Mouse (Mus musculus) gastrocnemius, adult 18-20 months (tissue): ENCODE measurements around the gene Tfip11. TPM values are rescaled to one million over a fixed set of nuclear protein-coding genes. Genes with fewer than 3 reads are reported as not detected.
"Not testable (repeated sequence)": the region's sequence is repeated elsewhere in the genome, so short reads cannot be mapped to it uniquely, and the experiment has no call there.

Experiments used
- DNase-seq: peaks from one replicate; pipeline ENCODE4 v3.0.0; 2021; ENCODE audit warnings: low spot score
- total RNA-seq, 2 experiments: library from RNA; stranded (reverse); gene quantifications; 2 replicates each; pipeline ENCODE4 v1.2.3; 2021

Tfip11 gene
- total RNA-seq, 2 experiments from 2014 or later, result 13.0 to 13.2 TPM

GRCm38 (mm10) chr5:112289819-112290535 is 36.2 kb upstream of the Tfip11 start:
- DNase-seq, result peak; percentile 88

GRCm38 (mm10) chr5:112290536-112290880 is 35.6 kb upstream of the Tfip11 start:
- no peak for DNase-seq

- DNase-seq, result no peak
Observed at GRCm38 (mm10) chr5:112291866-112292265, 34.3 kb upstream of the Tfip11 start.

GRCm38 (mm10) chr5:112292343-112292980 is 33.7 kb upstream of the Tfip11 start:
- no peak for DNase-seq

GRCm38 (mm10) chr5:112293800-112294199 is 32.4 kb upstream of the Tfip11 start:
- no peak for DNase-seq

GRCm38 (mm10) chr5:112294696-112295095 is 31.5 kb upstream of the Tfip11 start:
- no peak for DNase-seq

- no peak for DNase-seq
Observed at GRCm38 (mm10) chr5:112295162-112295561, 31.0 kb upstream of the Tfip11 start.

GRCm38 (mm10) chr5:112295564-112295963 is 30.6 kb upstream of the Tfip11 start:
- no peak for DNase-seq

- no peak for DNase-seq
Observed at GRCm38 (mm10) chr5:112296404-112297181, 29.6 kb upstream of the Tfip11 start.

- no peak for DNase-seq
Observed at GRCm38 (mm10) chr5:112297257-112297656, 28.9 kb upstream of the Tfip11 start.

GRCm38 (mm10) chr5:112298226-112298988 is 27.8 kb upstream of the Tfip11 start:
- no peak for DNase-seq

GRCm38 (mm10) chr5:112299399-112299798 is 26.8 kb upstream of the Tfip11 start:
- DNase-seq, result no peak

- DNase-seq, result no peak
Observed at GRCm38 (mm10) chr5:112300112-112300511, 26.0 kb upstream of the Tfip11 start.

- DNase-seq, result no peak
Observed at GRCm38 (mm10) chr5:112300721-112301308, 25.3 kb upstream of the Tfip11 start.

GRCm38 (mm10) chr5:112301694-112302093 is 24.5 kb upstream of the Tfip11 start:
- no peak for DNase-seq

GRCm38 (mm10) chr5:112302310-112302709 is 23.8 kb upstream of the Tfip11 start:
- no peak for DNase-seq

- DNase-seq, result no peak
Observed at GRCm38 (mm10) chr5:112305842-112306241, 20.3 kb upstream of the Tfip11 start.

- DNase-seq, result no peak
Observed at GRCm38 (mm10) chr5:112313222-112313885, 12.8 kb upstream of the Tfip11 start.

GRCm38 (mm10) chr5:112316468-112316867 is 9.7 kb upstream of the Tfip11 start:
- DNase-seq, result no peak

GRCm38 (mm10) chr5:112317328-112317727 is 8.8 kb upstream of the Tfip11 start:
- no peak for DNase-seq

- not testable (repeated sequence) for DNase-seq
Observed at GRCm38 (mm10) chr5:112319343-112319742, 6.8 kb upstream of the Tfip11 start.
